Mouse (Mus musculus) neural tube, embryonic 12.5 days (tissue): ENCODE results near the gene Slc38a8. TPM values are rescaled to one million over a fixed set of nuclear protein-coding genes. Genes with fewer than 3 reads are reported as not detected.

Experiments
- ATAC-seq: fragments of 200-750 bp; cut with Nextera tagmentation; 2 replicates; pipeline ENCODE4 v1.8.0; 2017; ENCODE audit warnings: low read depth, mild to moderate bottlenecking, moderate TSS enrichment, moderate library complexity; ENCODE audit not compliant: low FRiP score
- H3K27ac ChIP-seq: fragments of 300-500 bp; sonication (generic); 2 replicates; pipeline ENCODE4 v1.5.1; 2016
- H3K27me3 ChIP-seq: fragments of 300-500 bp; sonication (generic); replicated peaks from 2 replicates; pipeline ENCODE4 v1.6.1; 2016; ENCODE audit warnings: mild to moderate bottlenecking
- H3K36me3 ChIP-seq: fragments of 300-500 bp; sonication (generic); 2 replicates; pipeline ENCODE4 v1.6.1; 2016; ENCODE audit warnings: mild to moderate bottlenecking
- H3K4me1 ChIP-seq: fragments of 300-500 bp; sonication (generic); 2 replicates; pipeline ENCODE4 v1.6.1; 2016
- H3K4me2 ChIP-seq: fragments of 300-500 bp; sonication (generic); replicated peaks from 2 replicates; pipeline ENCODE4 v1.6.1; 2016; ENCODE audit warnings: mild to moderate bottlenecking
- H3K4me3 ChIP-seq: fragments of 300-500 bp; sonication (generic); 2 replicates; pipeline ENCODE4 v1.5.1; 2016
- H3K9ac ChIP-seq: fragments of 300-500 bp; sonication (generic); 2 replicates; pipeline ENCODE4 v1.6.1; 2016; ENCODE audit warnings: mild to moderate bottlenecking
- H3K9me3 ChIP-seq: fragments of 300-500 bp; sonication (generic); 2 replicates; pipeline ENCODE4 v1.6.1; 2016; ENCODE audit warnings: mild to moderate bottlenecking
- WGBS: fragments of 180-500 bp; shearing (Covaris S2); methylation state at CpG from one replicate; pipeline ENCODE4 v1.1.7; 2016; 5-methylcytosine and 5-hydroxymethylcytosine counted together
- polyA plus RNA-seq: library from polyadenylated mRNA; unstranded; fragments of >200 nt; fragmentation: Nextera tagmentation; extraction: Ambion mirVana; gene quantifications from 2 replicates; pipeline ENCODE4 v1.2.1, GENCODE M21; 2016

Slc38a8 gene
- polyA plus RNA-seq = not detected in 2 replicates

DNA sequence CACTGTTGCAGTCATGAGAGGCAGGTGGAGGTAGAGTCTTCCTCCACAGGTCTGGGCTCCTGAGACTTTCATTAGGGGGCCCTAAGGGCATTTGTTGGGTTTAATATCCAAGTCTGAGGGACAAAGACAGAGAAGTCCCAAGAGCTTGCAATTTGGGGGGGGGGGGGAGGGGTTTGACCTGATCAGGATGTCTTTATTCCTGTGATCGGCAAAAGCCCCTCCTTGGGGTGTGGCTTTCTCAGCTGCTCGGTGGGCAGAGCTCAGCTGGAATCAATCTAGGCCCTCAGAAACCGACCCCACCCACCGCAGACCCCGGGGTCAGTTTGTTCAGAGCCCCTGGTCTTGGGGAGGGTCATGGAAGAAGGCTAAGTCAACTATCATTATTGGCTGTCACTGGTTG lies at the start of gene Slc38a8:
Slc38a8 (minus strand) TSS at position 101 of the 400 bp plus-strand sequence.
- no peak for ATAC-seq

DNA sequence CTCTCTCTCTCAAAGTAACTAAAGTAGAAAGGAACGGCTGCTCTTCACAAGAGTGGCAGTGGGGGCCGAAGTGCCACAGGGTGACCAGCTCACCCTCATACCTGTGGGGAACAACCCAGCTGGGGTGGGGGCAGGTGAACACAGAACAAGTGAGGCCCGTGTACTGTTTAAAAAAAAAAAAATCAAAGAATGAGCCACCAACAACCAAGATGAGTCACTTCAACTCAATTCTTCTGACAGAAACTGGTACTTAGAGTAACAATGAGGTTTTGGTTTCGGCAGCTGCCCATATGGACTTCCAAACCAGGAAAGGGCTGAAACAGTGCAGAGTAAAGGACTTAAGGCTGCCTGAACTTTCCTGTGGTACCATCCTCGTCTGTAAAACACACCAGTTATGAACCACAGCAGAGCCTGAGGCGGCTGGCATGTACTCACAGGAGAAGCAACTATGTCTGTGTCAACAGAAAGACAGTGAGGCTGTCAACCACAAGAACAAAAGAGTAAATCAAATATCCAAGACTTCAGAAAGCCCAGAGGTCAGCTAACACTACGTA lies 47.1 kb upstream of the Slc38a8 start:
- 79% methylated on average over 7 of the region's 7 CpGs for WGBS
- H3K27me3 ChIP-seq = no peaks in the 10 kb centered on the region
- H3K4me1 ChIP-seq = no peaks in the 10 kb centered on the region
- no peak overlapping the region for H3K9ac ChIP-seq
- no peak for ATAC-seq
- no peak overlapping the region for H3K27ac ChIP-seq
- H3K36me3 ChIP-seq = peaks cover 36% of the 10 kb centered on the region
- no peaks in the 10 kb centered on the region for H3K9me3 ChIP-seq
- no peak overlapping the region for H3K4me3 ChIP-seq
- H3K4me2 ChIP-seq = no peak overlapping the region

More for the DNA sequence above, at the start of gene Slc38a8:
- 0 out of 2 replicates have a peak, but pooled peaks cover 4% of the 10 kb centered on the region for H3K4me1 ChIP-seq
- H3K27ac ChIP-seq = no peak within 1 kb of the TSS
- peaks cover 12% of the 10 kb centered on the region for H3K36me3 ChIP-seq
- H3K9ac ChIP-seq = no peak within 1 kb of the TSS
- no peak within 1 kb of the TSS for H3K4me2 ChIP-seq
- 50% methylated on average over 5 of the region's 5 CpGs for WGBS
- no peaks in the 10 kb centered on the region for H3K9me3 ChIP-seq
- no peak within 1 kb of the TSS for H3K4me3 ChIP-seq
- no peaks in the 10 kb centered on the region for H3K27me3 ChIP-seq

DNA sequence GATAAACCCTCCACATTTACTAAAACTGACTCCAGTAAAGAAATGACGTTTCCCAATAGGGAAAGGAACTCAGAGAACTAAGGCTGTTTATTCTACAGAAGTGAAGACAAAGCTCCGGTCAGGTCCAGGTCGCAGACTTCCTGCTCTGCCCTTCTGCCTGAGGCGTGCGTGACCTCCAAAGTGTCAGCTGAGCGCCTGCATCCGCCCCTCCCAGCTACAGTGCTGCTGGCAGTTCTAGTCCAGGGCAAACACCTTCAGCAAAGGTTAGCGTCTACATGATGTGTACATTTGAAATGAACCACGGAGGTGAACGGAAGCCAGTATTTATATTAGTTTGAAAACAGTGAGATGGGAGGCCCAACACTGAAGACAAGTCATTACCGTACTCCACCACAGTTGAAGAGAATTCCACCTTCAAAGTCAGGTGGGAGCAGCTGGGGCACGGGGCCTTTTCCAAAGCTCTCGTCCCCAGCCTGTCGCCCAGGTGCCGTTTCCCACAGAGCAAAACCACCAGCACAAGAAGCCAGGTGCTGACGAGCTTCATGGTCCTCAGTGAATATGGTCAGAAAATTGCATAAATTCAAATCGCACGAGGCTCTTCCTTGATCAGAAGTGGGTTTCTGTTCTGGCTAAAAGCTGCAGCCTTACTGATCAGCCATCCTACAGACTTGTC lies 45.7 kb upstream of the Slc38a8 start:
- ATAC-seq = no peak
- WGBS = 85% methylated on average over 18 of the region's 18 CpGs
- no peak overlapping the region for H3K9ac ChIP-seq
- H3K9me3 ChIP-seq = no peaks in the 10 kb centered on the region
- peaks cover 50% of the 10 kb centered on the region for H3K36me3 ChIP-seq
- no peak overlapping the region for H3K4me2 ChIP-seq
- no peaks in the 10 kb centered on the region for H3K4me1 ChIP-seq
- no peaks in the 10 kb centered on the region for H3K27me3 ChIP-seq
- no peak overlapping the region for H3K4me3 ChIP-seq
- H3K27ac ChIP-seq = no peak overlapping the region

- 93% methylated on average over 6 of the region's 6 CpGs for WGBS
- no peaks in the 10 kb centered on the region for H3K27me3 ChIP-seq
- H3K4me2 ChIP-seq = no peak overlapping the region
- H3K27ac ChIP-seq = no peak overlapping the region
- no peaks in the 10 kb centered on the region for H3K4me1 ChIP-seq
- ATAC-seq = no peak
- H3K4me3 ChIP-seq = no peak overlapping the region
- peaks cover 63% of the 10 kb centered on the region for H3K36me3 ChIP-seq
- no peak overlapping the region for H3K9ac ChIP-seq
- H3K9me3 ChIP-seq = no peaks in the 10 kb centered on the region
Measured at GRCm38 (mm10) chr8:119545791-119546190, 44.3 kb upstream of the Slc38a8 start.

DNA sequence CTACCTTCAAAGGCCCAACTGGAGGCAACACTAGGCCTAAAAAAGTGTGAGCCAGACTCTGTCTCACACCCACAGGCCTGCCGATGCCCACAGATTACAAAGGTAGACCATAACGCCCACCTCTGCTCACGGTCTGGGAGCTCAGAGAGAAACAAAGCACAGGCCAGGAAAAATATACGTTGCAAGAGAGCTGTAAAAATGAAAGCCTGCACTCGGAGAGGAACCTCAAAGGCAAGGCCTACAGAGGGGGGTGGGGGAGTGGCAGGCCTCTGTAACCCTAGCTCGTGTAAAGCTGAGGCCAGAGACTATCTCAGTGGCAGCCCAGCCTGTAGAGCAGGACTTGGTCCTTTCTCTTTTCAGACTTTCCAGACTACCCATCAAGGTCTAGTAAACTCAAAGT lies 43.7 kb upstream of the Slc38a8 start:
- WGBS = 81% methylated on average over 6 of the region's 6 CpGs
- Histone ChIP-seq H3K36me3 (peaks cover 69% of the 10 kb centered on the region), H3K4me2 (no peak overlapping the region), H3K27ac (no peak overlapping the region), H3K27me3 (no peaks in the 10 kb centered on the region), H3K4me3 (no peak overlapping the region), H3K4me1 (no peaks in the 10 kb centered on the region), H3K9ac (no peak overlapping the region), H3K9me3 (no peaks in the 10 kb centered on the region)
- ATAC-seq = no peak

GRCm38 (mm10) chr8:119544606-119545005 lies 43.1 kb upstream of the Slc38a8 start:
- Histone ChIP-seq H3K4me1 (no peaks in the 10 kb centered on the region), H3K36me3 (peaks cover 75% of the 10 kb centered on the region), H3K4me3 (no peak overlapping the region), H3K4me2 (no peak overlapping the region), H3K9ac (no peak overlapping the region), H3K27me3 (no peaks in the 10 kb centered on the region), H3K27ac (no peak overlapping the region), H3K9me3 (no peaks in the 10 kb centered on the region)
- ATAC-seq = no peak
- 87% methylated on average over 3 of the region's 3 CpGs for WGBS

- H3K4me2 ChIP-seq = no peak overlapping the region
- no peak overlapping the region for H3K4me3 ChIP-seq
- H3K27ac ChIP-seq = no peak overlapping the region
- no peak for ATAC-seq
- peaks cover 99% of the 10 kb centered on the region for H3K36me3 ChIP-seq
- no peak overlapping the region for H3K9ac ChIP-seq
- no peaks in the 10 kb centered on the region for H3K9me3 ChIP-seq
- 94% methylated on average over 9 of the region's 9 CpGs for WGBS
- no peaks in the 10 kb centered on the region for H3K27me3 ChIP-seq
- H3K4me1 ChIP-seq = no peaks in the 10 kb centered on the region
Measured at GRCm38 (mm10) chr8:119531973-119532372, 30.5 kb upstream of the Slc38a8 start.

DNA sequence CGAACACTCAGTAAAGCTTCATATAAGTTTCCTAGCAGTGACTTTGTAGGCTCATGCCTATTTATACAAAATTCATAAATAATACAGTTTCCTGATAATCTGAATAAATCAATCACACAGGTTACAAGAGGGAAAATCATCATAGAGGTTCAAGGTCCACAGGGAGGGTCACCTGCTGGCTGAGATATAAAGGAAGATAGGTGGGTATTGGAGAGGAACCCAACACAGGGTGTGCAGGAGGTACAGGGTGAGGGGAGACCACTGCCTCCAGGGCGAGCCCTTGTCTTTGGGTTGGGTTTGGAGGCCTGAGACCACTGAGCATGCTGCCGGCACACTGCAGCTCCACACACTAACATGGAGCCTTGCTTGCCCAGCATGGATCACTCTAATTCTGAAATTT lies 29.9 kb upstream of the Slc38a8 start:
- H3K27me3 ChIP-seq = no peaks in the 10 kb centered on the region
- no peak overlapping the region for H3K4me3 ChIP-seq
- H3K4me2 ChIP-seq = no peak overlapping the region
- WGBS = 92% methylated on average over 3 of the region's 3 CpGs
- no peak for ATAC-seq
- no peak overlapping the region for H3K9ac ChIP-seq
- H3K27ac ChIP-seq = no peak overlapping the region
- peaks cover 99% of the 10 kb centered on the region for H3K36me3 ChIP-seq
- no peaks in the 10 kb centered on the region for H3K4me1 ChIP-seq
- no peaks in the 10 kb centered on the region for H3K9me3 ChIP-seq

- no peaks in the 10 kb centered on the region for H3K4me1 ChIP-seq
- H3K4me2 ChIP-seq = no peak overlapping the region
- peaks cover 94% of the 10 kb centered on the region for H3K36me3 ChIP-seq
- no peak overlapping the region for H3K27ac ChIP-seq
- no peak for ATAC-seq
- no peaks in the 10 kb centered on the region for H3K9me3 ChIP-seq
- 90% methylated on average over 6 of the region's 6 CpGs for WGBS
- no peak overlapping the region for H3K9ac ChIP-seq
- no peak overlapping the region for H3K4me3 ChIP-seq
- H3K27me3 ChIP-seq = no peaks in the 10 kb centered on the region
Measured at GRCm38 (mm10) chr8:119530937-119531336, 29.4 kb upstream of the Slc38a8 start.

- no peak for ATAC-seq
- no peaks in the 10 kb centered on the region for H3K27me3 ChIP-seq
- no peak overlapping the region for H3K4me3 ChIP-seq
- H3K4me1 ChIP-seq = no peaks in the 10 kb centered on the region
- no peak overlapping the region for H3K9ac ChIP-seq
- no peak overlapping the region for H3K4me2 ChIP-seq
- H3K27ac ChIP-seq = no peak overlapping the region
- WGBS = 94% methylated on average over 7 of the region's 7 CpGs
- no peaks in the 10 kb centered on the region for H3K9me3 ChIP-seq
- peaks cover 93% of the 10 kb centered on the region for H3K36me3 ChIP-seq
Measured at GRCm38 (mm10) chr8:119528762-119529161, 27.3 kb upstream of the Slc38a8 start.

GRCm38 (mm10) chr8:119520102-119520501 lies 18.6 kb upstream of the Slc38a8 start:
- Histone ChIP-seq H3K4me3 (no peak overlapping the region), H3K27ac (no peak overlapping the region), H3K9me3 (no peaks in the 10 kb centered on the region), H3K4me2 (no peak overlapping the region), H3K36me3 (peaks cover 97% of the 10 kb centered on the region), H3K27me3 (no peaks in the 10 kb centered on the region), H3K4me1 (0 out of 2 replicates have a peak, but pooled peaks cover 3% of the 10 kb centered on the region), H3K9ac (no peak overlapping the region)
- WGBS = 77% methylated on average over 7 of the region's 7 CpGs
- no peak for ATAC-seq

GRCm38 (mm10) chr8:119516674-119517073 lies 15.2 kb upstream of the Slc38a8 start:
- no peak overlapping the region for H3K4me2 ChIP-seq
- H3K27ac ChIP-seq = no peak overlapping the region
- no peak overlapping the region for H3K4me3 ChIP-seq
- WGBS = 57% methylated on average over 5 of the region's 5 CpGs
- H3K27me3 ChIP-seq = no peaks in the 10 kb centered on the region
- H3K4me1 ChIP-seq = 0 out of 2 replicates have a peak, but pooled peaks cover 3% of the 10 kb centered on the region
- 0 out of 2 replicates have a peak, but pooled peaks have one; percentile 29 for ATAC-seq
- H3K9me3 ChIP-seq = no peaks in the 10 kb centered on the region
- peaks cover 100% of the 10 kb centered on the region for H3K36me3 ChIP-seq
- no peak overlapping the region for H3K9ac ChIP-seq

GRCm38 (mm10) chr8:119515767-119516166 lies 14.3 kb upstream of the Slc38a8 start:
- no peak for ATAC-seq

More at GRCm38 (mm10) chr8:119515767-119516166, 14.3 kb upstream of the Slc38a8 start:
- 58% methylated on average over 3 of the region's 3 CpGs for WGBS
- no peak overlapping the region for H3K9ac ChIP-seq
- H3K4me2 ChIP-seq = no peak overlapping the region
- no peaks in the 10 kb centered on the region for H3K9me3 ChIP-seq
- no peak overlapping the region for H3K27ac ChIP-seq
- H3K36me3 ChIP-seq = peaks cover 100% of the 10 kb centered on the region
- H3K4me3 ChIP-seq = no peak overlapping the region
- 0 out of 2 replicates have a peak, but pooled peaks cover 3% of the 10 kb centered on the region for H3K4me1 ChIP-seq
- no peaks in the 10 kb centered on the region for H3K27me3 ChIP-seq
